Mouse (Mus musculus): ENCODE results near the gene Mrtfa. TPM values are rescaled to one million over a fixed set of nuclear protein-coding genes. Genes with fewer than 3 reads are reported as not detected.

The Mrtfa gene
- total RNA-seq, 1 experiment from 2014 or later, result 23.4 TPM

GRCm38 (mm10) chr15:81155845-81156244, 34.7 kb downstream of the Mrtfa start:
- DNase-seq, result no peak

GRCm38 (mm10) chr15:81154846-81155624, 35.5 kb downstream of the Mrtfa start:
- DNase-seq, result no peak

GRCm38 (mm10) chr15:81141956-81142576, 48.5 kb downstream of the Mrtfa start:
- DNase-seq, result peak; percentile 50

GRCm38 (mm10) chr15:81140004-81140403, 50.6 kb downstream of the Mrtfa start:
- DNase-seq, result no peak

GRCm38 (mm10) chr15:81137298-81137697, 53.3 kb downstream of the Mrtfa start:
- peak; percentile 48 for DNase-seq

- DNase-seq, result no peak
Measured at GRCm38 (mm10) chr15:81133781-81134180, 56.8 kb downstream of the Mrtfa start.

GRCm38 (mm10) chr15:81131152-81131551, 59.4 kb downstream of the Mrtfa start:
- no peak for DNase-seq

GRCm38 (mm10) chr15:81129970-81130369, 60.6 kb downstream of the Mrtfa start:
- DNase-seq, result no peak

GRCm38 (mm10) chr15:81128155-81128838, 62.3 kb downstream of the Mrtfa start:
- no peak for DNase-seq

GRCm38 (mm10) chr15:81124282-81124681, 66.3 kb downstream of the Mrtfa start:
- no peak for DNase-seq

- no peak for DNase-seq
Measured at GRCm38 (mm10) chr15:81123122-81123521, 67.4 kb downstream of the Mrtfa start.

- no peak for DNase-seq
Measured at GRCm38 (mm10) chr15:81122535-81122934, 68.0 kb downstream of the Mrtfa start.

GRCm38 (mm10) chr15:81122078-81122477, 68.5 kb downstream of the Mrtfa start:
- DNase-seq, result peak; percentile 32

GRCm38 (mm10) chr15:81120946-81121345, 69.6 kb downstream of the Mrtfa start:
- DNase-seq, result peak; percentile 34

- DNase-seq, result no peak
Measured at GRCm38 (mm10) chr15:81120140-81120539, 70.4 kb downstream of the Mrtfa start.

GRCm38 (mm10) chr15:81118226-81118625, 72.3 kb downstream of the Mrtfa start:
- no peak for DNase-seq

GRCm38 (mm10) chr15:81112589-81112988, 78.0 kb downstream of the Mrtfa start:
- DNase-seq, result no peak

GRCm38 (mm10) chr15:81110315-81110714, 80.2 kb downstream of the Mrtfa start:
- no peak for DNase-seq

GRCm38 (mm10) chr15:81105962-81106361, 84.6 kb downstream of the Mrtfa start:
- DNase-seq, result peak; percentile 78

- DNase-seq, result peak; percentile 38
Measured at GRCm38 (mm10) chr15:81104585-81105259, 85.8 kb downstream of the Mrtfa start.

- DNase-seq, result no peak
Measured at GRCm38 (mm10) chr15:81103500-81103899, 87.1 kb downstream of the Mrtfa start.

- DNase-seq, result no peak
Measured at GRCm38 (mm10) chr15:81102274-81102879, 88.2 kb downstream of the Mrtfa start.
